Comparison of ENCODE assay signal across 14 mouse cellular contexts in the genomic region with DNA sequence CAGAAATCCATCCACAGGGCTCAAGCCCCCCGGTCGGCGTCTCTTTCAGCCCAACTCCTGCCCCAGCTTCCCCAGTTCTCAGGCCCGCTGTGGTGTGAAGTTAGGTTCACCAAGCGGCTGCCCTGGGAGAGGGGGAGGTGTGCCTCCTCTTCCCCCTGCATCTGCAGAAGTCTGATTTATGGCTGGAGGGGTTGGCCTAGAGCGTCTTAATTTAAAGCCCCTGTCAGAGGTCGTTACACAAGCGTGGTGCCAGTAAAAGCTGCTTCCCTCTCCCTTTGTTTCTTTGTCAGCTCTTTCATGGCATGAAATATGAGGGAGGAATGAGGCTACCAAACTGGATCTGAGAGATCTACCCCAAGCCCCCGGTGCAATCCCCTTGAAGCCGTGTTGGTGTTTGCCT.
DNase-seq lines count a peak whose midpoint lies in the region; ATAC-seq and TF ChIP-seq lines count a peak whose summit lies in the region.
"Had no signal": no experiment of that assay in that cellular context is flagged by ENCODE, and none has a peak within 500 bp of the region (broad histone marks: within the 10 kb centered on the region; RNA-seq: fewer than 3 reads in every experiment).

No protein-coding gene starts in this region.

- TF ChIP-seq CTCF in kidney, postnatal 0 days (IDR thresholded peaks at IDR 0.05; ENCODE audit: low read depth): no peak

- no peaks in the 10 kb centered on the region for H3K9me3 ChIP-seq in kidney, postnatal 0 days (replicated peaks; ENCODE audit: low read length)
- H3K9me3 ChIP-seq in limb, embryonic 12.5 days: no peaks in the 10 kb centered on the region
- no peaks in the 10 kb centered on the region for H3K9me3 ChIP-seq in neural tube, embryonic 15.5 days (replicated peaks)
- H3K9me3 ChIP-seq: embryonic facial prominence, embryonic 12.5 days; stomach, embryonic 15.5 days had no signal

- H3K4me2 ChIP-seq in kidney, postnatal 0 days (ENCODE audit: low read length): no peak overlapping the region
- H3K4me2 ChIP-seq in limb, embryonic 12.5 days: peak overlapping the region; percentile 24; the same call in 1 of the 2 replicates
- H3K4me2 ChIP-seq in neural tube, embryonic 15.5 days: peak overlapping the region; percentile 1; the same call in 1 of the 2 replicates
- H3K4me2 ChIP-seq: embryonic facial prominence, embryonic 12.5 days; stomach, embryonic 15.5 days had no signal

- H3K4me1 ChIP-seq in kidney, postnatal 0 days (replicated peaks; ENCODE audit: insufficient read depth, low read length): peaks cover 6% of the 10 kb centered on the region
- H3K4me1 ChIP-seq in limb, embryonic 12.5 days (replicated peaks): peaks cover 16% of the 10 kb centered on the region
- peaks cover 20% of the 10 kb centered on the region for H3K4me1 ChIP-seq in neural tube, embryonic 15.5 days
- H3K4me1 ChIP-seq: embryonic facial prominence, embryonic 12.5 days; stomach, embryonic 15.5 days had no signal

- DNase-seq in kidney, postnatal 0 days (ENCODE audit: low spot score): peak; percentile 81
- no peak for DNase-seq in kidney, adult 9 months
- peak; percentile 44 for DNase-seq in forelimb bud, embryonic 11.5 days (ENCODE audit: low read depth, low spot score)
- DNase-seq: adrenal gland, adult 8-10 months; heart, adult 11 months; kidney, postnatal 14 days; thymus, postnatal 36 days had no signal

- whole genome bisulfite sequencing in kidney, postnatal 0 days: 4% methylated on average over 10 of the region's 10 CpGs
- WGBS in limb, embryonic 12.5 days: 2% methylated on average over 10 of the region's 10 CpGs
- 1% methylated on average over 10 of the region's 10 CpGs for WGBS in neural tube, embryonic 15.5 days

- 0 out of 2 replicates have a peak, but pooled peaks cover 18% of the 10 kb centered on the region for H3K27me3 ChIP-seq in kidney, postnatal 0 days (ENCODE audit: insufficient read depth, low read length)
- H3K27me3 ChIP-seq in limb, embryonic 12.5 days: 0 out of 2 replicates have a peak, but pooled peaks cover 11% of the 10 kb centered on the region
- H3K27me3 ChIP-seq in neural tube, embryonic 15.5 days (replicated peaks): 0 out of 2 replicates have a peak, but pooled peaks cover 5% of the 10 kb centered on the region
- H3K27me3 ChIP-seq: embryonic facial prominence, embryonic 12.5 days; stomach, embryonic 15.5 days had no signal

- no peak overlapping the region for H3K9ac ChIP-seq in kidney, postnatal 0 days (ENCODE audit: low read depth, low read length)
- 0 out of 2 replicates have a peak overlapping the region, but pooled peaks have one; percentile 34 for H3K9ac ChIP-seq in limb, embryonic 12.5 days (replicated peaks)
- no peak overlapping the region for H3K9ac ChIP-seq in neural tube, embryonic 15.5 days (replicated peaks)
- H3K9ac ChIP-seq: embryonic facial prominence, embryonic 12.5 days; stomach, embryonic 15.5 days had no signal

- 0 out of 2 replicates have a peak, but pooled peaks have one; percentile 36 for ATAC-seq in kidney, postnatal 0 days (replicated peaks; ENCODE audit: low FRiP score, low read depth)
- 0 out of 2 replicates have a peak, but pooled peaks have one; percentile 52 for ATAC-seq in limb, embryonic 12.5 days (ENCODE audit: insufficient number of reproducible peaks, insufficient read depth, low FRiP score, low TSS enrichment, low read depth)
- ATAC-seq in neural tube, embryonic 15.5 days (ENCODE audit: low FRiP score): peak; percentile 76
- ATAC-seq in erythroblast, adult 5-6 weeks (replicated peaks; ENCODE audit: low FRiP score, poor library complexity, severe bottlenecking): no peak
- ATAC-seq in inflammation-experienced regulatory T-cells, adult 6 months: no peak

- no peak overlapping the region for H3K4me3 ChIP-seq in kidney, postnatal 0 days (replicated peaks; ENCODE audit: low read depth, low read length)
- no peak overlapping the region for H3K4me3 ChIP-seq in limb, embryonic 12.5 days (replicated peaks)
- no peak overlapping the region for H3K4me3 ChIP-seq in neural tube, embryonic 15.5 days (replicated peaks)
- H3K4me3 ChIP-seq: embryonic facial prominence, embryonic 12.5 days; stomach, embryonic 15.5 days had no signal

- H3K27ac ChIP-seq in kidney, postnatal 0 days: no peak overlapping the region
- no peak overlapping the region for H3K27ac ChIP-seq in limb, embryonic 12.5 days
- H3K27ac ChIP-seq in neural tube, embryonic 15.5 days (replicated peaks): 0 out of 2 replicates have a peak overlapping the region, but pooled peaks have one; percentile 9
- H3K27ac ChIP-seq: embryonic facial prominence, embryonic 12.5 days; macrophage; stomach, embryonic 15.5 days had no signal

- no peaks in the 10 kb centered on the region for H3K36me3 ChIP-seq in kidney, postnatal 0 days (ENCODE audit: insufficient read depth, low read length)
- H3K36me3 ChIP-seq in limb, embryonic 12.5 days: no peaks in the 10 kb centered on the region
- H3K36me3 ChIP-seq in neural tube, embryonic 15.5 days: no peaks in the 10 kb centered on the region
- H3K36me3 ChIP-seq: embryonic facial prominence, embryonic 12.5 days; stomach, embryonic 15.5 days had no signal

Comparison
In these comparisons a context has a peak if more than half of its experiments do, and no peak if none do; other contexts are left out.
1. ATAC-seq: peak in kidney, postnatal 0 days (single experiment), limb, embryonic 12.5 days (single experiment) and neural tube, embryonic 15.5 days (single experiment); none in erythroblast, adult 5-6 weeks (single experiment) and inflammation-experienced regulatory T-cells, adult 6 months (single experiment).